Mouse (Mus musculus) left cerebral cortex, adult 2 months (tissue): ENCODE data around the gene Olfr31. TPM values are rescaled to one million over a fixed set of nuclear protein-coding genes. Genes with fewer than 3 reads are reported as not detected.
A peak's percentile ranks its signal among the peaks of the same experiment; 100 is the strongest.

Source experiments
- DNase-seq, 2 experiments: peaks; one replicate each; pipeline ENCODE4 v3.0.0; 2021 to 2022; ENCODE audit warnings: low spot score in 2 of 2, mixed read lengths in 1 of 2; ENCODE audit errors: extremely low spot score in 1 of 2
- H3K27ac ChIP-seq: fragments of 200-600 bp; 2 replicates; pipeline ENCODE4 v1.8.1; 2022
- H3K4me3 ChIP-seq: fragments of 200-600 bp; 2 replicates; pipeline ENCODE4 v1.8.1; 2022
- CTCF ChIP-seq: fragments of 200-600 bp; IDR thresholded peaks from 2 replicates; pipeline ENCODE4 v1.8.1; 2022; ENCODE audit warnings: antibody characterized with exemption, mild to moderate bottlenecking, moderate library complexity
- intact Hi-C: fragments of 180-260 bp; cut with DNase I; formaldehyde crosslinking; loops from one replicate; pipeline ENCODE4 v1.15.1; 2025
- long read RNA-seq, 2 experiments: library from polyadenylated mRNA; stranded (forward); transcript quantifications; one replicate each; pipeline ENCODE4 v2.0.0; 2021; ENCODE audit warnings: borderline mapping rate in 2 of 2
- total RNA-seq, 2 experiments: library from RNA; stranded (reverse); gene quantifications; 2 replicates each; pipeline ENCODE4 v1.2.3; 2021

Olfr31 gene
- not detected for total RNA-seq
- long read RNA-seq, experiment 1 = 0 reads
- long read RNA-seq, experiment 2 = 0 reads

DNA sequence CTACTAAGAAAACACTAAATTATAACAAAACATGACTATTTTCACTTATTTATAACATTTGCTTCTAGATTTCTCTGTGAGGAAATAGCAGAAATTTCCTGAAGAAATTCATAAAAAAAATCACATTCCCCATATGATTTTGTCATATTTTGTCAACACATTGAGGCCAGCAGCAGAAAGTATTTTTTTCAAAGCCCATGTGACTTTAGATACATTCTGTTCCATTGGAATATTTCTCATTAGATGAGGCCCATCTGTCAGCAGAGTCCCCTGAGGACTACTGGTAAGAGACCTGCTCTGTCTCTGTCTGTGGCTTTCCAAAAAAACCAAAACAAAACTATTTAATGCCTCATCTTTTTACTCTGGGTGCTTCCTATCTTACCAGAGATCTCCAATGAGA lies at the start of gene Olfr31:
TSS of gene Olfr31 (plus strand) at position 301 of the 400 bp plus-strand sequence.
- H3K4me3 ChIP-seq = no peak within 1 kb of the TSS
- TF ChIP-seq CTCF = no peak
- H3K27ac ChIP-seq = no peak within 1 kb of the TSS
- DNase-seq = no peak
- intact Hi-C loops = no loop called here

DNA sequence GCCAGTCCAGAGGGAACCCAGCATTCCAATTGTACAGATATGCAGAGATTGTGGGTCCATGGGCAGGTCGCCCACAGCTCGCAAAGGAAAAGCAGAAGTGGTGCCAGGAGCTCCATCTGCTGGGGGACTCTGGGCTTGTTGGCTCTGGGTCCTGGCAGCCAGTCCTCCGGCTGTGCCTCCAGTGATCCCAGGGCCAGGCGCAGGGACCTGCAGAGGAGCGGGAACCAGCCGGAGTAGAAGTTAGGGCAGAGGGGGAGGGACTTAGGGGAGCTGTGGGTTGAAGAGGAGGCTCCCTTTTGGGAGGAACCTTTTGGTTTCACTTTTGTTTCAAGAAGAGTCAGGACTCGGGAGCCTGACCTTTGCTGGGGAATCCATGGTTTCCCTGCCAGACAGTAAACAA lies 28.2 kb upstream of the Olfr31 start:
- no peak for DNase-seq
- intact Hi-C loops = no loop called here
- no peak for TF ChIP-seq CTCF
- Histone ChIP-seq H3K27ac (no peak overlapping the region), H3K4me3 (no peak overlapping the region)

DNA sequence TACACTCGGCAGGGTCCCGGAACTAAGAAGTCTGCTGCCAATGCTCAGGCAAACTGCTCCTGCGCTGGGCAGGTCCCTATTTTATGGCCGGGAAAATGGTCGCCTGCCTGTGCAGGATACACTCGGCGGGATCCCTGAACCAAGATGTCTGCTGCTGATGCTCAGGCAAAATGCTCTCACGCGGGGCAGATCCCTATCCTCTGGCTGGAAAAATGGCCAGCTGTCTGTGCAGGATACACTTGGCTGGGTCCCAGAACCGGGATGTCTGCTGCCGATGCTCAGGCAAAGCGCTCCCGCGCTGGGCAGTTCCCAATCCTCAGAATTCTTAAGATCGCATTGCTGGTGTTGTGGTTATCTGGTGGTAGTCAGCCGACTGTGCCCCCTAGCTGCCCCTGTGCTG lies 13.7 kb upstream of the Olfr31 start:
- no peak for TF ChIP-seq CTCF
- Histone ChIP-seq H3K4me3 (no peak overlapping the region), H3K27ac (no peak overlapping the region)
- DNase-seq = no peak
- intact Hi-C loops = no loop called here

DNA sequence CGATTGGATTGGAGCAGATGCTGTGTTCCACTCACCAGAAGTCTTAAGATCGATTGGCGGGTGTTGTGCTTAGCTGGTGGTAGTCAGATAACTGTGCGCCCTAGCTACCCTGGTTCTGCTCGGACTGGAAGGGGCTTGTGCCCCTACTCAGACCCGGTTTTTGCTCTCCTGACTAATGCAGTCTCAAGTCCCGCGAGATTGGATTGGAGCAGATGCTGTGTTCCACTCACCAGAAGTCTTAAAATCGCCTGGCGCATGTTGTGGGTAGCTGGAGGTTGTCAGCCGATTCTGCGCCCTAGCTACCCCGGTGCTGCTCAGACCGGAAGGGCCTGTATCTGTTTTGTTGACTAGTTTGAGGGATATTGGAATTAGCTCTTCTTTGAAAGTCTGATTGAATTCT lies 13.2 kb upstream of the Olfr31 start:
- TF ChIP-seq CTCF = no peak
- Histone ChIP-seq H3K4me3 (no peak overlapping the region), H3K27ac (no peak overlapping the region)
- intact Hi-C loops = no loop called here
- DNase-seq = no peak

DNA sequence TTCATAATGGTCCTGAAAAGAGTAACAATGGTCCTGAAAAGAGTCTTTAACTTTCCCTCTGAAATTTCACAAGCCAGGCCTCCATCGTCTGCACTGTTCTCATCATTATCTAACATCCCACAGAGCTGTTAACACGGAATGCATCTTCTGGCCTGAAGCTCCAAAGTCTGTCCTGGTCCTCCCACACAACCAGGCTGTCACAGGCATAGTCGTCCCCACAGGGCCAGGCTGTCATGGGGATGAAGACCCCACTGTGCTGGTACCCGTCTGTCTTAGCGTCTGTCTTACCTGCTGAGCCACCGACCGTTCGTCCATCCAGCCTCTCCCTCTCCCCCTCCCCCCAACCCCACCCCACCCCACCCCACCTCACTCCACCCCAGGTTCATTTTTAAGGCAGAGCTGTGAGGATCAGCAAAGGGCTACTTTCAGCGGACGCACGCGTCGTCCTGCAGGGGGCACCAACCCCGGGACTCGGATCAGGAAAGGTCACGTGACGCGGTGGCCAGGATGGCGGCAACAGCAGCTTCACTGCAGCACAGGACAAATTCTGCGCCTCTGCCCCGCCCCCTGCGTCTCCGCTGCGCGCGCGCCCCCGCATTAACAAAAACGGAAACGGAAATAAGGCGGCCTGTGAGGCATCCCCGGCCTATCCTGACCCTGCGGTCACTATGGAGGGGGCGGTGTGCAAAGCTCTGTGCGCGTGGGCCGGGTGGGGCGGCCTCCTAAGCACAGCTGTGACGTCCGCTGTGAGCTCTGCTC lies 22.7 kb downstream of the Olfr31 start:
- peak overlapping the region; percentile 82 for H3K27ac ChIP-seq

DNA sequence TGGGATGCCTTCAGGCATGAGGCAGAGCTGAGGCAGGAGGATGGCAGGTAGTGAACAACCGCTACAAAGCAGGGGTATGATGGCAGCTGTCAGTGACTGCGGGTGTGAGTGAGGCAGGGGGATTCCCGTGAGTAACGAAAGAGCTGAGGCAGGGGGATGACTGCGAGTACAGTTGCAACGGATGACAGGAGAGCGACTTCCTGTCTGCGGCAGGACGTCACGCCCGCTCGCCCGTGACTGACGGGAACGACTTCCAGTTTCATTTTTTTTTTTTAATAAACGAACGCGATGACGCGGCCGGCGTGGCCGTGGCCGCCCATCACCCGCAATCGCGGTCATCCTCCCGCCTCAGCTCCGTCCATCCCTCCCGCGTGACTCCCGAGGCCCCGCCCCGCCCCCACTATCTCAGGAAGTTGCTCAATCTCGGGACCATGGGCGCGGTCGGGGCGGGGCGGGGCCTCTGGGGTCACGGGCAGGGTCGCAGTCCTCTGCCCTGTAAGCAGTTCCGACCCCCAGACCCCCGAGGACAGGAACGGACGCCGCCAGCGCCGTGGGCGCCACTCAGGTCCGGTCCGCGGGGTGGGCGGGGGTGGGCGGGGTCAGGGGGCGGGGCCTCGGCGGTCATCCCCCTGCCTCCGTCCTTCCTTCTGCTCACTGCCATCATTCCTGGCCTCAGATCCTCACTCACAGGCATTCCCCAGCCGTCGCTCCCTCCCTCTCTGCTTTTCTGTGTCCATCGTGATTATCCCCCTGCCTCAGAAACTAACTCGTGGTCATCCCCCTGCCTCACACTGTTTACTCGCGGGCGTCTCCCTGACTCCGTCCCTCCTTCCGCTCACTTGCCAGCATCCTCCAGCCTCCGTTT lies 23.6 kb downstream of the Olfr31 start, which contains the start of gene Il3ra:
TSS of gene Il3ra (plus strand) at position 328 of the 865 bp plus-strand sequence.
- H3K27ac ChIP-seq = peak within 1 kb of the TSS; percentile 82
- peak; percentile 64 to 72 for DNase-seq
- peak within 1 kb of the TSS; percentile 63 for H3K4me3 ChIP-seq
- intact Hi-C loops = loop anchor here (10.0 kb wide), 2 partner anchors 221 to 369 kb away; partner anchors contain the start of gene Psmd6
- TF ChIP-seq CTCF = no peak

More for the DNA sequence above, 22.7 kb downstream of the Olfr31 start:
- intact Hi-C loops = loop anchor here (10.0 kb wide), 2 partner anchors 220 to 370 kb away; partner anchors contain the start of gene Psmd6
- peak; percentile 49 for TF ChIP-seq CTCF
- peak overlapping the region; percentile 63 for H3K4me3 ChIP-seq
- peak; percentile 78 to 80 for DNase-seq

DNA sequence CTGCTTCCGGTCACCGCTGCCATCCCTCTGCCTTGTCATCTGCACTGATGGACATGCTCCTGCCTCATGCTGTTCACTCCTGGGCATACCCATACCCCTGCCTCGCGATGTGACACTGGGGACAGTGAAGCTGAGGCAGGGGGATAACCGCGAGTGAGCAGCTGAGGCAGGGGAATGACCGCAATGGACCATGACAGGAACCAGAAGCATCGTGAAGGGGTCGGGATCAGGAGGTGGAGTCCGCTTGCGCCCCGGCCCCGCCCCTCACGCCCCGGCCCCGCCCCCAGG lies 24.1 kb downstream of the Olfr31 start:
- Histone ChIP-seq H3K27ac (peak overlapping the region; percentile 82), H3K4me3 (peak overlapping the region; percentile 63)
- TF ChIP-seq CTCF = no peak
- intact Hi-C loops = loop anchor here (10.0 kb wide), 2 partner anchors 222 to 368 kb away; partner anchors contain the start of gene Psmd6
- DNase-seq = peak in 1 of 2 experiments; percentile 15

DNA sequence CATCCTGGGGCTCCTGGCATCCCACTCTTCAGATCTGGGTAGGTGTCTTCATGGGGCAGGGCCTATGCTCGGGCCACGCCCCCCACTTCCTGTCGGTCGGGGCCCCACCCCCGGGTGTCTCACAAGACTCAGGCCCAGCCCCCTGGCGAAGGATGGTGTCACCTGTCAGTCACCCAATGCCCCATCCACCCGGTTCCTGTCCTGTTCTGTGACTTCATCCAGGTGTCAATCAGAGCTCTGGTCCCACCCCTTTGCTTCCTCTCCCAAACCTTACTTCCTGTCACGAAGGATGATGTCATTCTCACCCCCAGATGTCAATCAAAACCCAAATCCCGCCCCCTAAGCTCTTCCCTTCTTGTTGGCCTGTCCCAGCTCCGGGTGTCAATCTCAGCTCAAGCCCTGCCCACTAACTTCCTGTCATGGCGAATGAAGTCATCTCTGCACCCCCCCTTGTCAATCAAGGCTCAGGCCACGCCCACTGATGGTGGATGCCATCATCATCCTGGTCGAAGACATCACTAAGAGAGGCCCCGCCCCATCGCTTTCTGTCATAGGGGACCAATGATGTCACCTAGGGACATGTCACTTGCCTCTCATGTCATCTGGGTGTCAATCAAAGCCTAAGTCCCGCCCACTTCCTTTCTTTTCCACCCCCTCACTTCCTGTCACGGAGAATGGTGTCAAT lies 24.7 kb downstream of the Olfr31 start:
- DNase-seq = peak; percentile 18 to 39
- TF ChIP-seq CTCF = no peak
- intact Hi-C loops = loop anchor here (10.0 kb wide), 2 partner anchors 222 to 368 kb away; partner anchors contain the start of gene Psmd6
- no peak overlapping the region for H3K4me3 ChIP-seq
- H3K27ac ChIP-seq = no peak overlapping the region

DNA sequence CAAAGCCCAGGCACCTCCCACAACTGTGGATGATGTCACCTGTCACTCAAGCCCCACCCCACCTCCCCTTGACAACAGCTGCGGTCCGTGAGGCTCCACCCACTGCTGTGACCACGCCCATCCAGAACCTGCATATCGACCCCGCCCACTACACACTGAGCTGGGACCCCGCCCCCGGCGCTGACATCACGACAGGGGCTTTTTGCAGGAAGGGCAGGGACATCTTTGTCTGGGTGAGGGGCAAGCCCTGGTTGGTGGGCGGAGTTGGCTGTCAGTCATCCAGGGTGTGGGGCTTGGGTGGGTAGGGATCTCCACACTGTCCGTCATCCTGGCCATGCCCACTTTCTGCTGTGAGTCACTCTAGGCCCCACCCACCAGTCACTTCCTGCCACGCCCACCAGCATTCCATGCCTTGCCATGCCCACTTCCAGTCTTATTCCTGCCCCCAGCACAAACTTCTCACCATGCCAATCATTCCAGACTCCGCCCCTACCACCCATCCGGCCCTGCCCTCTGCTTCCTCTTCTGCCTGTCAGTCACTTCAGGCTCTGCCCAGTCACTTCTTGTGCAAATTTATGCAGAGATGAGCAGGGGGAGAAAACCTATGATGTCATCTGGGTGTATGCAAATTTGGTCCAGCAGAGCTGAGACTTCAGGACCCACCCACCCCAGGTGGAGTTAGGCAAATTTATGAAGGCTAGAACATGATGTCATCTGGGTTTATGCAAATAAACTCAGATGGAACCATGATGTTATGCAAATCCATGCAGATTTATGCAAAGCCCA lies 25.4 kb downstream of the Olfr31 start:
- TF ChIP-seq CTCF = no peak

DNA sequence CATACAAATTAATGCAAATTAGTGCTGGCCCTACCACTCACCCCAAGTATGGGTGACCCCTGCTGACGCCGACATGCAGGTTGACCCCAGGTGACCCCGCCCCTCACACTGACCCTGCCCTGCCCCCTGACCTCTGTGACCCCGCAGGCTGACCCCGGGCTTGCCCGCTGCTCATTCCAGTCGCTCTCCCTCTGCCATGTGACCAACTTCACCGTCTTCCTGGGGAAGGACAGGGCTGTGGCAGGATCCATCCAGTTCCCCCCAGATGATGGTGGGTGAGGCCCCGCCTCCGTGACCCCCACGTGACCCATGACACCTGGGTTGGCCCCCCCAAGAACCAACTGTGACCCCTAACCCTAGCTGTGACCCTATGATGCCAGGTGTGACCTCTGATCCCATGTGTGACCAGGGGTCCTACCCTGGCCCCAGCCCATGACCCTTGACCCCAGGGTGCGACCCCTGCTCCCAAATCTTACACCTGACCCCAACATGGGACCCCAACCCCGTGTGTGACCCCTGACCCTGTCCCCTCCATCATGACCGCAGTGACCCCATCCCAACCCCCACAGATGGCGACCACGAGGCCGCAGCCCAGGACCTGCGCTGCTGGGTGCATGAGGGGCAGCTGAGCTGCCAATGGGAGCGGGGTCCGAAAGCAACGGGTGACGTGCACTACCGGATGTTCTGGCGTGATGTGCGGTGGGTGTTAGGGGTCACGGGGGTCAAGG lies 26.2 kb downstream of the Olfr31 start:
- TF ChIP-seq CTCF = no peak
- peak; percentile 14 to 18 for DNase-seq
- intact Hi-C loops = loop anchor here (10.0 kb wide), 2 partner anchors 224 to 366 kb away; partner anchors contain the start of gene Psmd6
- Histone ChIP-seq H3K4me3 (no peak overlapping the region), H3K27ac (no peak overlapping the region)

More for the DNA sequence above, 25.4 kb downstream of the Olfr31 start:
- Histone ChIP-seq H3K4me3 (no peak overlapping the region), H3K27ac (no peak overlapping the region)
- intact Hi-C loops = loop anchor here (10.0 kb wide), 2 partner anchors 223 to 367 kb away; partner anchors contain the start of gene Psmd6
- DNase-seq = peak in 1 of 2 experiments; percentile 29
